Mouse (Mus musculus): ENCODE measurements around the gene Nefh.

DNA sequence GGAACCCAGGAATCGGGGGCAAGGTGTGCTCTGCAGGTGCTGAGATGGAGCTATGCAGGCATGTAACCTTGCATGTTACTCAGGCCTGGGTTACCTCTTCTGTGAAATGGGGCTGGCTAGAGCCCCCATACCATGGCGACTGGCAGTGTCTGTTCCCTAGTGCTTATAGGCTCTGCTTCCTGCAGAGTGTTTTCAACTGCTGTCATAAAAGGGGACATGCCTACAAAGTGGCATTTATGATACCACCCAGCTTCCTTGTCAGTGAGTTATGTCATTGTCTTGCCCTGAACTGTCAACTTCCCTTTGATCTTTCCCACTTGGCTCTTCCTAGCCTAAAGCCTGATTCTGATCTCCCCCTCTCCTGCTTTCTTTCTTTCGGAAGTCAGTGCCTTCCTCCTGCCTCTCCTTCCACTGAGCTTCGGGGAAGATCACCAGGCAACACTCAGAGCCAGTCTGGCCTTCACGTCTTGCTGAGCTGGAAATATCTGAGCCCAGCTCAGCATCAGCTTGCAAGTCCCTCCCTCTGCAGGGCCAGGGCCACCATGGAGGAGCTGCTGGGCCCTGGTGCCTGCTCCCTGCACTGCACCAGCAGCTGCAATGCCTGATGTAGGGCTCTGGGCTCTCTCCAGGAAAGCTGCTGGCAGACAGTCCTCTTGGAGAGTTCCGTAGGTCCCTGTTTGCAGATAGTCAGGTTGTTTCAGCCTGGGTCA, 15.4 kb upstream of the Nefh start:
- TF ChIP-seq POLR2A (IDR thresholded peaks at IDR 0.05; ENCODE audit: borderline replicate concordance, low read depth, low read length) (no peak), CTCF (IDR thresholded peaks at IDR 0.05; ENCODE audit: low read depth, low read length) (no peak)

All from bone marrow macrophage, adult 2 months (primary cell).